Mouse (Mus musculus) MN1 (cell line): ENCODE measurements around the gene Tcp11l2.

ENCODE experiments used
- DNase-seq: peaks from one replicate; pipeline ENCODE4 v3.0.0-alpha.2; 2016; ENCODE audit warnings: low spot score

Tcp11l2 gene

GRCm38 (mm10) chr10:84576395-84577070 lies at the start of gene Tcp11l2:
TSS of gene Tcp11l2 (plus strand) at chr10:84576626.
- peak; percentile 97 for DNase-seq

DNA sequence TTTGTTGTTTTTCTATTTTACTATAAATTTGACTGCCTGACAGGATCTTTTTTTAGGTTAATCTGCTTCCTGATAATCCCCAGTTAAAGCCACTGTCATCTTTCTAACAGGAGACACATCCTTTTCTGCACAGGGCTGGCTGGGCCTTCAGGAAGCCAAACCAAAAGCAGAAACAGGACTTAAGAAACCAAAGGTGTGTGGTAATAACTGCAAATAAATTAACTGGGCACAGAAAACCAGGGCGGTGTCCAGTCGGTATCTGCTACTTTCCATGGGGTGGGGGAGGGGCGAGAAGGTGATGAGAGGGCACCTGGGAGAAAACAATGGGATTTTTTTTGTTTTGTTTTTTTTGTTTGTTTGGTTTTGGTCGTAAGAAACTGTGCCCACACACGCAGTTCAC lies 49.4 kb upstream of the Tcp11l2 start:
- DNase-seq: no peak

GRCm38 (mm10) chr10:84527631-84528030 lies 48.8 kb upstream of the Tcp11l2 start:
- DNase-seq: no peak

DNA sequence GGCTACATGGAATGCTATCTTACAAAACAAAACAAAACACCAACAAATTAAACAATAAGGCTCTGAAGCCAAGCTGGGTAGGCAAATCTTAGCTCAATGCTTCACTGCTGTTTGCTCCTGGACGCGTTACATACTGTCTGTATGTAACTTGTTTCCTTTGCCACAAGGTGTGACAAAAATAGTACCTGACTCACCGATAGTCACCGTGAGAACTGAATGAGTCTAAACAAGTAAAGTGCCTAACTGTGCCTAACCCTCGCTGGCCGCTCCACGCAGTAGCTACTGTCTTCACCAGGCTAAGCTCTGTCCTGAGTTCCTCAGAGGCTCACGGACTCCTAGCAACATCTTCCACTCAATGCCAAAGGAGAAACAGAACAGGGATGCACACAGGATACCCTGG lies 46.0 kb upstream of the Tcp11l2 start:
- DNase-seq: no peak

GRCm38 (mm10) chr10:84531576-84531975 lies 44.9 kb upstream of the Tcp11l2 start:
- no peak for DNase-seq

GRCm38 (mm10) chr10:84532191-84532889 lies 44.1 kb upstream of the Tcp11l2 start:
- DNase-seq: no peak

GRCm38 (mm10) chr10:84532911-84533882 lies 43.2 kb upstream of the Tcp11l2 start:
- peak; percentile 74 for DNase-seq

GRCm38 (mm10) chr10:84533912-84534671 lies 42.3 kb upstream of the Tcp11l2 start, which contains the start of gene Ckap4:
TSS of gene Ckap4 (minus strand) at chr10:84534062.
- DNase-seq: peak; percentile 88

GRCm38 (mm10) chr10:84535458-84535857 lies 41.0 kb upstream of the Tcp11l2 start:
- DNase-seq: no peak

DNA sequence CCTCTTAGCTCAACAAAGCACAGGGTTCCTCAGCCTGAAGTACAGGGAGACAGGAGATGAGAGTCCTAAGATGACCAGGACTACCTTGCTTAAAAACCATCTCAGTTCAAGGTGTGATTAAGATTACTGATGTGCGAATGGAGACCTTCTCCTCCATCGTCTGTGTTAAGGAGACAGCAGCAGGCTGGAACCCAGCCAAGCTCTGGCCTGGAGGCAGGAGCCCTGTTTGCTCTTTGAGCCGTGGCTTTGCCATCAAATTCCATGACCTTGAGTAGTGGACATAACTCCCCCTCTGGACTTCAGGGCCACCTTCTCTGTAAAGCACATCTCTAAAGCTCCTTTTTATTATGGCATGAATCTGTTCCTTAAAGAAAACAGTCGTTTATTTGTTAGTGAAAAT lies 40.6 kb upstream of the Tcp11l2 start:
- DNase-seq: peak; percentile 66

- DNase-seq: no peak
Measured at GRCm38 (mm10) chr10:84539651-84540050, 36.8 kb upstream of the Tcp11l2 start.

DNA sequence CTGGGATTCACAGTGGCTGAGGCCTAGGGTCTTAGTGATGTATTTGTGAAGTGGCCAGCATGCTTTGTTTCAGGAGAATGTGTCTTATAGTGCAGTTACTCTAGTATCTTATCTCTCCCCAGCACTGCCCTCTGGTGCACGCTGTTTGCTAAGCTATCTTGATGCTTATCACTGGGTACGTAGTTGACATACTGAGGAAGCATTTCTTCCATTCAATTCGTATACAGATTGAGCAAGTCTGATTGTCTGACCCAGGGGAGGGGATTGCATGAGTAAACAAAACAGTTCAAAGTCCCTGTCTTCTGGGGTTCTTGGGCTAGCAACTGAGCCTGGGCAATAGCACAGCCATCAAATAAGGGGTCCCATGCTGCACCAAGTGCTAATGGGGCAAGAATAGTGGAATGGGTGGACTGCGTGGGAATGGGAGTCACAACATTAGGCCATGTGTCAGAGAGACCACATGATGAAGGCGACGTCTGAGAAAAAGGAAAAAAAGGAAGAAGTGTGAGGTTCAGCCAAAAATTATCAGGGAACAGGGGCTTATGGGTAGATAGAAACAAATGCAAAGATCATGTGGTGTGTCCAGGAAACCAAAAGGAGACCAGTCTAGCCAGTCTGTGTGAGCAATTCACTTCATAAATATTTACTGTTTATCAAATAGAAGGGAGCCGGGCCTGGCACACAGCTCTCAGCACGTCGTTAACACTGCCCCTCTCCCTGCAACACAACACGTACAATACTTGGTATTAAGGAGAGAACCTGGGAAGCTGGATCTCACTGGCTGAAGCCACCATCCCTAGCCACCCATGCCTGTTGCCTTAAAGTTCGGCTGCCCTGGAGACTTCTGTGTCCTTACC lies 33.4 kb upstream of the Tcp11l2 start:
- DNase-seq: no peak

DNA sequence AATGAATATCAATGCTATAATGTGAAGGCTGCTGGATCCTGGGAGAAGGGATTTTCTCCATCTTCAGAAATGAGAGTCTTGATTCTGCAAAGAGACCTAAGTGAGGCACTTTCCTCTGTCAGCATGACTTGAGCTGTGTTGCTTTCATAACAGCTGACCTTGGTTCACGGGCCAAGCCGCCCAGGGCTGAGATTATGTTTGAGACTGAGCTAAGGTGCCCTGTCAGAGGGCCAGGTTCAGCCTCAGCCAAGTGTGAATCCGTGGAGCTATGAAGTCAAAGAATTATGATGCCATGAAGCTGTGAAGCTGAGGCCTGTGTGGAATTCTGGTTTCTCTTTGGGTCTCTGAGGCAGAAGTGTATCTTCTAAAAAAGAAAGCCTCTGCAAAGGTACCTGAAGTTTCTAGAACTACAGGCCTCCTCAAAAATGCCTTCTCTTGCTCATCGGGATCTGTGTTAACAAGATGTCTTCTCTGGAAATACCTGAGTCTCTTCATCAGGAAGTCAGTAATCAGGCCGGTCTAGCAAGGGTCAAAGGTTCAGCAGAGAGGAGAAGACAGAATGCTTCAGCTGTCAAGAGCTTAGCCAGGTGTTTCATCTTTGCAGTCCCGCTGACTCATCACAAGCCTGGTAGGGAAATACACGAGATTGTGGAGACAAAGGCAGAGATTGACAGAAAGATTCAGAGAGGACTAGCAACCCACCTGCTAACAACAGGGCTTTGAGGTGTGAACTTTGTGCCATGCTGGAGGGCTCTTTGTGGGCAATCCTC lies 31.4 kb upstream of the Tcp11l2 start:
- DNase-seq: no peak

DNA sequence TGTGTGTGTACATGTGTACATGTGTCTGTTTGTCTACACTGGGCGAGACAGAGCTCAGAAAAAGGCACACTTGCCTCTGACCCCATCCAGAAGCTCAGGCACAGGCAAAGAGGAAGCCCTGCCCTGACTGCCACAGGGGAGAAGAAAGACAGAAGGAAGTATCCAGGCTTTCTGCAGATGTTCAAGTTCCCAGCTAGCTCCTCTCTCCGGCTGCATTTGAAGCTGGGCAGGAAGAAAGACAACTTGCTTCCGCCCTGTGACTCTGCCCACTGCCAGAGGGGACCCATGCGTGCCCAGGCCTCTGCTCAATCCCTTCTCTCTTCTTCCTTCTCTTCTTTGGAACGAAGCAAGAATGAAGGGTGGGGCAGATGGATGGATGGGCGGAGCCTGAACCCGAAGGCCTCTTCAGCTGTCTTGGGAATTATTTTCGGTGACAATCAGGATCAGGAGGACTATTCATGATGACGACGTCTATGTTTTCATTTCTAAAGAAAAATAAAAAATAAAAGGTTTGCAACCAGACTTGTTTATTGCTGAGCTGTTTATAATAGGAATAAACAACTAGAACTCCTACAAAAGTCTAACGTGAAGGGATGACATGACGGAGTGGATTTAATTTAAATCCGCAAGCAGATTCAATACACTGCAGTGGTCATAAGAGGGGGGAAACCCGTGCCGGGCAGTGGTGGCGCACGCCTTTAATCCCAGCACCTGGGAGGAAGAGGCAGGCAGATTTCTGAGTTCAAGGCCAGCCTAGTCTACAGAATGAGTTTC lies 27.1 kb upstream of the Tcp11l2 start:
- DNase-seq: no peak

DNA sequence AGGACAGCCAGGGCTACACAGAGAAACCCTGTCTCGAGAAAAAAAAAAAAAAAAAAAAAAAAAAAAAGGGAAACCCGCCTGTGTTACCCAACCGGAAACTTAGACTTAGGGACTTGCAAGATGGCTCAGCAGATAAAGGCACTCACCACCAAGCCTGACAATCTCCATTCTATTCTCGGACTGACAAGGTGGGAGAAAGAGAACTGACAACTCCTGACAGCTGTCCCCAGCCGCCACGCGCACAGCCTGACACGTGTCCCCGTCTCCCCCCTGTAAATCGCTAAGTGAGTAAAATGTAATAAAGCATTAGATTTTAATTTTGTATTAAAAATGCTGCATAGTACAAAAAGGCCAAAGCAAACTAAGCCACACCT lies 26.5 kb upstream of the Tcp11l2 start:
- no peak for DNase-seq

GRCm38 (mm10) chr10:84551846-84552245 lies 24.6 kb upstream of the Tcp11l2 start:
- DNase-seq: no peak

GRCm38 (mm10) chr10:84552477-84552876 lies 23.9 kb upstream of the Tcp11l2 start:
- no peak for DNase-seq

GRCm38 (mm10) chr10:84554291-84555009 lies 22.0 kb upstream of the Tcp11l2 start:
- no peak for DNase-seq

DNA sequence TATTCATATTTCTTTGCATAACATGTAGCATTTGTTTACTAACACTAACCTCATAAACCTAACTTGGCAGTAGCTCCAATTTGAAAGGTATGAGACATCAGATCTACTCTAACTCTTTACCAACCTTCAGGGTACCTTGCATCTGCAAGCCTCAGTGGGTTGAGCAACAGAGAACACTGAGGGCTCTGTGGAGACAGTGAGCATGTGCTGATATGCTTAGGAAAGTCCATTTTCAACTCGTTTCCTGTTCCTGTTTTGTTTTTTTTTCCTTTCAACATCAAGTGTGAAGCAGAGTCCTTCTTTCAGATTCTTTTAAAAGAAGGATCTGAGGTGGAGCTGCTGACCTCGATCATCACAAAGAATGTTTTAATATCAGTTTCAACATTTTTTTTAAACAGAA lies 20.3 kb upstream of the Tcp11l2 start:
- no peak for DNase-seq
